Mouse (Mus musculus): ENCODE data around the gene Ccdc84.
"Not testable (repeated sequence)": the region's sequence is repeated elsewhere in the genome, so short reads cannot be mapped to it uniquely, and the experiment has no call there.

The Ccdc84 gene

DNA sequence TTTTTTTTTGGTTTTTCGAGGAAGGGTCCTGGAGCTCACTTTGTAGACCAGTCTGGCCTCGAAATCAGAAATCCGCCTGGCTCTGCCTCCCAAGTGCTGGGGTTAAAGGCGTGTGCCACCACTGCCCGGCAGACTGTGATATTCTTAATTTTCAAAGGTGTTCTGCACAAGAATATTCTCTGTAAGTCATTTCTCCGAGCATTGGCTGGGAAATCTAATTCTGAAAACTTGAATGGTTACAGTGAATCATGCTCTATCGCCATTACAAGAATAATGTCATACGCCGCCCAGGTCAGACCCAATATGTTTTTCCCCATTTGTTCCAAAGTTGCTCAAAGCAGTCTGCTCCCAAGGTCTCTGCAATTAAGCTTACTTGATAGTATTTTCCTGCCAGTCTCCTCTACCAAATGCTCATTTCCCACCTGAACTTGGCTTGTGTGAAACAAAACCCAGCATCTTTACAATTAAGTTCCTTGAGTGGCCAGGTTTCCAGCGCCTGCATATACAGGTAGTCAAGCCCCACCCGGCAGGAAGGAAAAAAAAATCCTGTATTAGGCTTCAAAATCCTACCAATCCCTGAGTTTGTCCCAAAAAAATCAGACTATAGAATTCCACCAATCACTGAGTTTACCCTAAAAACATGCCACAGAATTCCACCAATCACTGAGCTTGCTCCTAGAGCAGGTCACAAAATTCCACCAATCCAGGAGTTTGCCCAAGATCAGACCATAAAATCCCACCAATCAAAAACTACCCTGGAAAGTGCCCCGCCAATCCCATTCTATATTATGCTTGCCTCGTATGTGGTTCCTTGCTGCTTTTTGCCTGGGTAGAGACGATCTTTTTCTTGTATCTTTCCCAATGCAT, at the start of gene Ccdc84:
Gene Ccdc84, minus strand, starts transcription at position 51 of the 867 bp plus-strand sequence.
- in situ Hi-C loops (cut with MseI, MboI): no loop called here

GRCm38 (mm10) chr9:44461950-44462349, 43.6 kb upstream of the Ccdc84 start:
- in situ Hi-C loops (cut with MseI, MboI): no loop called here

- in situ Hi-C loops (cut with MseI, MboI): no loop called here
These were observed 38.8 kb upstream of the Ccdc84 start for GRCm38 (mm10) chr9:44457035-44457742.

GRCm38 (mm10) chr9:44454891-44455220, 36.5 kb upstream of the Ccdc84 start, which contains the start of gene Upk2:
Gene Upk2, minus strand, starts transcription at chr9:44454976.
- in situ Hi-C loops (cut with MseI, MboI): no loop called here

- in situ Hi-C loops (cut with MseI, MboI): no loop called here
These were observed 35.9 kb upstream of the Ccdc84 start for GRCm38 (mm10) chr9:44454132-44454890.

DNA sequence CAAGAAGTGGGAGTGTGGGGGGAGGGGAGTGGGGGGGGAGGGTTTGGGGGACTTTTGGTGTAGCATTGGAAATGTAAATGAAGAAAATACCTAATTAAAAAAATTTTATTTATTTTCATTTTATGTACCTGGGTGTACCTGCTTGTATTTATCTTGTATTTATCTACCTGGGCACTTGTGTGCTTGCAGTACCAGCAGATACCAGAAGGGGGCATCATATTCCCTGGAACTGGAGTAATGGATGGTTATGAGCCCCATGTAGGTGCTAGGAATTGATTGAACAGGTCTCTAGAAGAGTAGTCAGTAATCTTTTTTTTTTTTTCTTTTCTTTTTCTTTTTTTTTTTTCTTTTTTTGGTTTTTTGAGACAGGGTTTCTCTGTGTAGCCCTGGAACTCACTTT, 32.0 kb upstream of the Ccdc84 start:
- in situ Hi-C loops (cut with MseI, MboI): no loop called here

GRCm38 (mm10) chr9:44444402-44445025, 26.1 kb upstream of the Ccdc84 start:
- in situ Hi-C loops (cut with MseI, MboI): not testable (repeated sequence)

DNA sequence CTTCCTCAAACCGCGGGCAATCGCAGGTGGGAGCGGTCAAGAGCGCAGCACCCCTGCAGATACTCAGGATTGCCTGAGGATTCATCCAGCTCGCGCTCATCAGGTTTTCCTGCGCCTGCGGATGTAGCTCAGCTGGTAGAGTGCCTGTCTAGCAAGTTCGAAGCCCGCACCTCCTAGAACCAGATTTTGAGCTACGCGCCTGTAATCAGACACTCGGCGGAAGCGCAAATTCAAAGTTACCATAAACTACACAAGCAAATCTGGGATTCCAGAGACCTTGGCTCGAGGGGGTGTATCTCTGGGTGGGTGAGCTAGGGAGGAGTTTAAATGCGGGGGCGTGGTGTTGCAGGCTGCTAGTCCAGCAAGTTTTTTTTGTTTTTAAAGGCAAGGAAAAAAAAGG, 22.6 kb upstream of the Ccdc84 start, which contains the start of gene Foxr1:
Gene Foxr1, minus strand, starts transcription at position 176 of the 400 bp plus-strand sequence.
- in situ Hi-C loops (cut with MseI, MboI): no loop called here

- in situ Hi-C loops (cut with MseI, MboI): no loop called here
These were observed 17.4 kb upstream of the Ccdc84 start for GRCm38 (mm10) chr9:44435747-44436146.

DNA sequence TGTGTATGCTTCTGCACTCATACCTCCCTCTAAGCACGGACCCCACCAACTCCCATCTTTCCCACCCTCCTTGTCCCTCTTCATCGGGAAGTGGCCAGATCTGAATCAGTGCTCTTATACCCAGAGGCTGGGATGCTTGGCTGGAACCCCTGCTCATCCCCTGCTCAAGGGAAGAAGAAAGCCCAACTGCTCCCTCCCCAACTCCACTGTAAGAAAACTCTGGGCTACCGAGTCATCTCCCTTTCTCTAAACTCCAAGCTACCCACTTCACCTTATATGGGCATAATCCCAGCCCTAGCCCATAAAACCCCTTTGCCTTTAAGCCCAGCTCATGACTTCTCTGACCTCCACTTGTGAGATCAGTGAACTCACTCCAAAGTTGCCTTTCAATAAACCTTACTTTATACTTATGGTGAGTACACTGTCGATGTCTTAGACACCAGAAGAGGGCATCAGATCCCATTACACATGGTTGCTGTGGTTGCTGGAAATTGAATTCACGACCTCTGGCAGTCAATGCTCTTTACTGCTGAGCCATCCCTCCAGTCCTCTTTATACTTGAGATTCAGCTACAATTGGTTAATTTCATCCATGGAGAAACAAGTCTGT, 14.3 kb upstream of the Ccdc84 start:
- in situ Hi-C loops (cut with MseI, MboI): no loop called here

- in situ Hi-C loops (cut with MseI, MboI): no loop called here
These were observed 5.2 kb upstream of the Ccdc84 start for GRCm38 (mm10) chr9:44423576-44423975.

DNA sequence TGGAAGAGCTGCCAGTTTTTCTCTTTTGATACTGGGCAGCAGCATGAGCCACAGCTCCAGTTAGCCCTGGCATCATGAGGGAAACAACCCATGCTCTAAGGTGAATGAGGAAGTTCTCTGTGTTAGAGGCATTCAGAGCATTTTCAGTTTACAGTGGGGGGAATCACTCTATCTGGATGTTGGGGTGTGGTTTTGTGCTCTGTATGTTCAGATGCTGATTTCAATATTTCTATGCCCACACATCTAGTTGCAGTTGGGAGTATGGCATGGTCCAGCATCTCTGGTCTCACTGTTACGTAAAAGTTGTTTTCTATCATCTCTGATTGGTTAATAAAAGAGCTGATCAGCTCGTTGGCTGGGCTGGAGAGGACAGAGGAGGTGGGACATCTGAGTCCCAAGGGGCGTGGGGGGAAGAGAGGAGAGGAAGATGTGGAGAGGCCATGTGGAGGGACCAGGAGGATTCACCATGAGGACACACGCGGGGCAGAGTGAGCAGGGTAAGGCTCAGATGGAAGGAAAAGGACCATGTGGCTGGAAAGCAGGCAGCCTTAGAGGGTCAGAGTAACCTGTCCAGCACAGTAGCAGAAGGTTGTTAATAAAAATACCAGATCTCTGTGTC, 2.0 kb upstream of the Ccdc84 start:
- in situ Hi-C loops (cut with MseI, MboI): no loop called here

GRCm38 (mm10) chr9:44419730-44420129, 1.4 kb upstream of the Ccdc84 start:
- in situ Hi-C loops (cut with MseI, MboI): not testable (repeated sequence)

DNA sequence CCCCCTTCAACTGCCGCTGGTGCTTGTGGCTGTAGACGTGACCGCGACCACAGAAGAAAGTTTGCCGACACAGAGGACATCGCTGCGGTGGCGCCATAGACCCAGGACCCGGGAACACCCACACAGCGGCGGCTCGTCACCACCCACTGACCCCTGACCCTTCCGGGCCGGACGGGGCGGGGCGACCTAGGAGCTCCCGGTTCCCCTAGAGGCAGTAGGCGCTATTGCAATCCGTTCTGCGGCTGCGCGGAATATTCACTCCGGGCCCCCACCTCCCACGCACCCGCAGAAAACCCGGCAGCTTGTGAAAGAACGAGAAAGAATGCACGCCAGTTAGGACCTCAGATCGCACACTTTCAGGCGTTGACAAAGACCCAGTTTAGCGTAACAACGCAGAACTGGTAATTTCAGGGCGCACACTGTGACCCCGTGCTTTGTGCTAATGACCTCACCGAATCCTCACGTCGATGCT, 441 bp downstream of the Ccdc84 start:
- in situ Hi-C loops (cut with MseI, MboI): no loop called here

GRCm38 (mm10) chr9:44417156-44417891, 1.0 kb downstream of the Ccdc84 start:
- in situ Hi-C loops (cut with MseI, MboI): no loop called here

DNA sequence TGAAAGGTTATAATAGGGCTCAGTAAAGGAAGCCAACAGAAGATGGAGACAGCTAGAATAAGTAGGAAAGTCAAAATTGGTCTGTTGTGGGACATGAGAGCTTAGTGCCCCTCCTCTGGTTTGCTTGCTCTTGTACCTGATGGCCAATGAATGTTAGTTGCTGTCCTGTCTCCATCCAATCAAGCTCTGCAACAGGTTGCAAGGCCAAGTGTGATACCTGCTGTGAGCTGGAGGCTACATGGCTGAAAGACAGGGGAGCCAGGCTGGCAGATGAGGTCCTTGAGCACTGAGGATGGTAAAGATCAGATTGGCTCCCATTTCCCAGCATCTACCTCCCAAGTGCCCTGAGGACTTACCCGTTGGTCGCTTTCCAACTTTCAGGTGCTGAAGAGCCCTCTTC, 5.6 kb downstream of the Ccdc84 start:
- in situ Hi-C loops (cut with MseI, MboI): no loop called here

- in situ Hi-C loops (cut with MseI, MboI): no loop called here
These were observed 6.1 kb downstream of the Ccdc84 start for GRCm38 (mm10) chr9:44412306-44412705.

DNA sequence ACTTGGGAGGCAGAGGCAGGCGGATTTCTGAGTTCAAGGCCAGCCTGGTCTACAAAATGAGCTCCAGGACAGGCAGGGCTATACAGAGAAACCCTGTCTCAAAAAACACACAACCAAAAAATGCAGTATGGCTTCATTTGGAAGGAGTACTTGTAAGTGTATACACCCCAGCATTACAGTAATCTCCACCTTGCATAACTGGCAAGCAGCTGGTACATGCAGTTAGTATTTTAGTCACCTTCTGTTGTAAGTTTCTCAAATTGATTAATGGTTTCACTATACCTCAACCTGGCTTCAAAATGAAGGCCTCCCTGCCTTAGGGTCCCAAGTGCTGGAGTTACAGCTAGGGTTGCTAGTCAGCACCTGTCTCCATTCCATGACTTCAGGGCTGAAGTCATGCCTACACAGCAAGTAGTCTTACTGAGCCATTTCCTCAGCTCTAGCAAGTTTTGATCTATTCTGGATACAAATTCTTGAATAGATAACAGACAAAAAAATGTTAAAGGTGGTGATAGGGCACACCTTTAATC, 6.7 kb downstream of the Ccdc84 start:
- in situ Hi-C loops (cut with MseI, MboI): no loop called here

DNA sequence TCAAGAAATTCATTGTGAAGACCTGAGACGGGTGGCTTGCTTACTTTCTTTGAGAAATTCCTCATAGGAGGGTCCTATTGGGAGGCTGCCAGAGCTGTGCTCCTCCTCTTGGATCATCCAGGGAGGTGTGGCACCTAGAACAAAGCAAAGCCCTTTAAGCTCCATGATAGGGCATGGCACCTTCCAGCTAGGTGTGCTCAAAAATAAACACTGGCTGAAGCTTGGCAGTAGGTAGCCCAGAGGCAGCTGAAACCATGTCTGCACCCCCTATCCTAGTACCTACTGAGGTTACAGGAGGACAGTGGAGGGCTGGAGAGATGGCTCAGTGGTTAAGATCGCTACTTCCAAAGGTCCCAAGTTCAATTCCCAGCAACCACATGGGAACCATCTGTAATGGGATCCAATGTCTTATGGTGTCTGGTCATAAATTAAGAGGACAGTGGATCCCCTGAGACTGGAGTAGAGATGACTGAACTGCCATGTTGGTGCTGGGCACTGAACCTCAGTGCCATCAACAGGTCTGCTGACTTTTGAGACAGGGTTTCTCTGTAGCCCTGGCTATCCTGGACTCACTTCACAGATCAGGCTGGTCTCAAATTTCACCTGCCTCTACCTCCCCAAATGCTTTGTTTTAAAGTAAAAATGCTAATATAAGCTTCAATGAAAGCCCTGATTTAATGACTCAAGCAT, 7.6 kb downstream of the Ccdc84 start:
- in situ Hi-C loops (cut with MseI, MboI): no loop called here

Data from mouse trophoblast stem cell (cell line).